Mouse (Mus musculus) right cerebral cortex, postnatal 10 days (tissue): ENCODE measurements around the gene Pdlim5.
"Not testable (repeated sequence)": the region's sequence is repeated elsewhere in the genome, so short reads cannot be mapped to it uniquely, and the experiment has no call there.

ENCODE experiments used
- DNase-seq, 2 experiments: peaks; one replicate each; pipeline ENCODE4 v3.0.0; 2021; ENCODE audit warnings: low spot score in 2 of 2

Pdlim5 gene

DNA sequence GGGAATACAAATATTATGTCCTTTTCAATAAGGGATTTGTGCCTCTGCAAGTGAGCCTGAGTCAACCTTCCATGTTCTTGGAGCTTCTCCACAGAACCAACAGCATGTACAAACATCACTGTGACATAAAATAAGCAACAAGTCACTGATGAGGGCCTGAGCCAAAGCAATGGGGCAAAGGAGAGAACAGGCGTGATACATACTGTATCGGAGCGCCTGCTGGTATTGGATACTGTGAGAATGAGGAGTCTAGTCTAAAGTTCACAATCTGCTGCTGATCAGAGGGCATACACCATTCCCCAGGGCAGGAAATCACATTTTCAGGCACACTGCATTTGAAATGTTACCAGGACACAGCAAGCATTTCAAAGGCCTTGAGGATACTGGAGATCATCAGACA is 119.0 kb downstream of the Pdlim5 start:
- DNase-seq = no peak

DNA sequence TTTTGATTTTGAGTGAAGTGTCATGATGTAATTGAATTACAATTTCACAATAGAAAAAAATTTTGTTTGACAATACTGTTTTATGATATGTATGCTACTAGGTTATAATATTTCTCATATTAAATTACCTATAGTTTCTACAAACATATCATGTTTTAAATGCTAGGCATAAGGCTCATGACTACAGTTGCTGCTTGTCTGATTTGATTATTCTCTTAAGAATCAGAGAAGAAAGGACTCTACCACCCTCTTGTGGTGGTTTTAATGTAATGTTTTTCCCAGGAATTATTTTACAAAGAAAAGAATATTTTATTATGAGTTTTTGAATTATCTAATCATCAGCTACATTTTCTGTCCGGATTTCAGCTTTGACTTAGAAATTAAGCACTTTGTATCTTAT is 120.5 kb downstream of the Pdlim5 start:
- no peak for DNase-seq

DNA sequence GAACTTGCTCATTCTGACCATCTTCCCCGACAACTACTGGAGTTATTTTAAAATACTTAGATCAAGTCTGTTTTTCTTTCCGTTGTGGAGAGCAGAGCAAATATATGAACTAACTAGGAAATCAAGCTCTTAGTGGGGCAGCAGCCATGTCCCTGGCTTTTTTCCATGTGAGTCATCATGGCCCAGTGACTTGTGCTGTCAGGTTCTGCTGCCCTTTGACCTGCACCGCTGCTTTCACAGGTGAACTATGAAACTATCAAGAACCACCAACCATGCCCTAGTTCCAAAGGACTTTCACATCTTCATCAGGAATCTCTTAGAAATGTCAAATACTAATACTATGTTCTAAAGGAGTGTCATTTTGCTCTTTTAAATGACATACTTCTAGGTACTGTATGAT is 121.0 kb downstream of the Pdlim5 start:
- no peak for DNase-seq

DNA sequence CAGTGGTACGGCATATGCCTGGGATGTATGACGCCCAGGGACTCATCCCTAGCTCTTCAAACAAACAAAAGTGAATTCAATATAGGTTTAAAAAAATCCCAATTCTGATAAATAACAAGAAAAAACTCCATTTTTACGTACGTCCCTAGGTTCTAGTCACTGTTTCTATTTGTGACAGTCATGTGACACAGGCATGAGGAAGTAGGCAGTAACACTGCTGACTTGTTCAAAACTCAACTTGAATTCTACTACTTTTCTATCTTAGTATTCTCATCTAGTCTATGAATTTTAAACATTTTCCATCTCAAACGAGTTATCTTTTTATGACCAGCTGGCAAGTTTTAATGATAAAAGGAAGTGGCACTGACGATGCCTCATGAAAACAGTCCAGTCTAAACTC is 122.2 kb downstream of the Pdlim5 start:
- no peak for DNase-seq

DNA sequence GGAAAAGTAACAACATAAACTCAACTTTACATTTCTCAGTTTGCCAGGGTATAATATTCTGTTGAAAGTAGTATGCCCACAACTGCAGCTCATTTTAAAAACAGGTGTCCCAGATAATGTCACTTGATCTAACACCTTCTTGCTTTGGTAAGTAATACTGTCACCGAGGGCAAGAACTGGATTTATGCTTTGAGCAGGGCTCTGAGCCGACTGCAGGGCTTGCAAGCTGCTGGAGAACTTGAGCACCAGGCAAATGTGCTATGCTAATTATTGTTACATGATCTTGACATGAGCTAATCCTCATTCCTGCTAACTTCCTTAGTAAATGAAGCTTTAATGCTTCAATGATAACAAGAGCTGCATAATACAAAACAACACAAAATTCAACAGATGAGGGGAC is 139.1 kb downstream of the Pdlim5 start:
- no peak for DNase-seq

DNA sequence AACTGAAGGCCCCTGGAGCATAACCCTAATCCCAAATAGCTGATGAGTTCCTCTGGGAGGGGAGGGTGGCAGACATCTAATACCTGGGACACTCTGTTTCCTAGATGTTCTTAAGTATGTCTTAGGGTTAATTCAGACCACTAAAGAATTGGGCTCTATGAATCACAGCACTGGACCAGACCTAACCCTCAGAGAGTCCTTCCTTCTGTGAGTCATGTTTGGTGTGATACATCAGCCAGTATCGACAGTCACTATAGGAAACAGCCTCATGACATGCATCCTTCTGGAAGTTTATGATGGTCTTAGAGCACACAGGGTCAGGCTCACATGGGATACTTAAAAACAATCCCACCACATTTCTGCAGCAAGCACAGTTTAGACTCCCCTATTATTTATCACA is 143.4 kb downstream of the Pdlim5 start:
- DNase-seq = no peak

DNA sequence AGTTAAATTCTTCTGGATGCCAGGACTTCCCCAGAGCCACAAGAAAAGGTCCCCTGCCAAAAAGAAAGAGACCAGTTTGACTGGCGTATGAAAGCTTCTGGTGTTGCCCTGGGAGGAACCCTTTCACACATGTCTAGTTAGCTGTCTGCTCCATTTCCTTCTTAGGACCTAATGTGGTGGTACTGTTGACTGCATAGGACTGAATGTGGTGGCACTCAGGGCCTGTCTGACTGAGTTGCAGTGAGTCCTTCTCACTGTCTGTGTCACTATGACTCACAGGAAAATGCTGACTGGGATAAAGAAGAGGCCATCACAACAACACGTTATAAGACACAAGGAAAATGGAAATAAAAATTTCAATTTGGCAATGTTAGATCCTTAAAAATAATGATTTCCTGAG is 146.0 kb downstream of the Pdlim5 start:
- no peak for DNase-seq

DNA sequence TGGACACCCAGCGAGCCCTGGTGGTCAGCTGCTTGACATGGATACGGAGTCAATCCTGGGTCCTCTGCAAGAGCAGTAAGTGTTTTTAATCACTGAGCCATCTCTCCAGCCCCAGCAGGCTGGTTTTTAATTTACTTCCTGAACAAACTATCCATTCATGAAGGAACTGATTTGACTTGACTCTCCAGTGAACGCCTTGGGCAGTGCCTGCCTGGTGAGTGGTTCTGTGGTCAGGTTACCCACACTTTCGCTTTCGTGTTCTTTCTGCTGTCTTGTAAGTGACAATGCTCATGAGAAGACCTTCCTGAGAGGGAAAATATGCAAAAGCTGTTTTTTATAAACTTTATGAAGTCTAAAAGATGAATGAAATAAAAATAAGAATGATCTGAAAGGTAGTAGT is 152.2 kb downstream of the Pdlim5 start:
- DNase-seq = no peak

DNA sequence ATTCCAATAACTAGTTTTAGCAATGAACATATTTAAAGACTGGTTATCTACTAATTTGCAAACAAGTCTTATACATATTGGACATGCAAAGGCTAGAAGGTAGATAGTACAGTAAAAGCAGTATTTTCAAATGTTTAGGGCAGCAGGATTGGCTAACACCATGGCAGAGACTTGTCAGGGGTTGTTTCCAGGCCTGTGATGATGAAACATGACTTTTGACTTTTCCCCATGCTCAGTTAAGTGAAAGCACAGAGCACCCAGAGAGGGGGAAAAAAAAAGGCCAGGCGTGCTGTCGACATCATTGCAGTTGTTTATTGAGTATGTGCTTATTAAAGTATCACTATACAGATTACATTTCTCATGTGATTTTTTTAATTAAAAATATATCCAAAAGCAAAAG is 156.2 kb downstream of the Pdlim5 start:
- DNase-seq = no peak

DNA sequence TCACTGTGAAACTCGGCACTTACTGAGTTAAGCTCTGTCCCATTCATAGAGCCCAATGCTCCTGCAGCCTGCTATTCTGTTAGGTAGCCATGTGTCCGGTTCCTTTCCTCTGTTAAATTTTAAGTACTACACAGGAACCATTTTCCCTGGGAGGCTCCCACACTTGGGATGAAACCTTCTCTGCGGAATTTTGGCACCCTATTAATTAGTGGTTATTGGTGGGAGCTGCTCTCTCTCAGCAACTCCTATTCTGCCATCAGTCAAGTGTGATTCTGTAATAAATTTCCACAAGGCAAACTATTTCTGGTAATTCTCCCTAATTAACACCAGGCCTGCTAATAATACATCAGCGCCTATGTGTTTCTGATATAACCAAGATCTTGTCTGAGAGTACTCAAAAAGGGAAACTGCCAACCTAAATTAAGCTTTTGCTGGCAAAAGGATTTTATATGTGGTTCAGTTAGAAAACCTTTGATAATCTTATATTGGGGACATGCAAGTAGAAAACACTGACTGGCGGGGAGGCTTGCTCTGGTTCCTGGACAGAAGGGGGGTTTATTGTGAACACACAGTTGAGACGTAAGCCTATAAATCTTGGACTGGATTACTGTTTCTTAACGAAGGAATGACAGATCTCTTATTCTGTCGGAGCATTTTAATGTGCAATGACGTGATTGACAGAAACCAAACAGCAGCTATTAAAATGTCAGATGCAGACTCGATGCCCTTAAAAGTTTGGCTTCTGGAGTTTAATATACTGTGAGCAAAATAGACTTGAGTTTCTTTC is 157.0 kb downstream of the Pdlim5 start:
- DNase-seq = no peak

DNA sequence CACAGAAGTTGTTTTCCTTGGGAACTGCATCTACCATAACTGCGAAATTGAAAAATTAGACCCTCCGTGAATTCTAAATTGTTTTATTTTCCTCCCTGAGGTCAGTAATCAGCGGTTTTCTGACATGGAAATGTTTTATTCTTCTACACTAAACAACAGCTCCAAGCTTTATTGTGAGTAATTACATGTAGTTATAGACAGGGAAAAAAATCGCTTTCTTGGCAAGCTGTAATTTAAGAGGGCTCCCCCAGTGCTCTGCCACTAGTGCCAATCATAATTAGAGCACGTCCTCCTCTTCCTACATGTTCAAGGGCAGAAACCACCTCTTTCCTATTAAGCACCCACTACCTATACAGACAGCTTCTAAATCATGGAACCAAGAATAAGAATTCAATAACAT is 157.9 kb downstream of the Pdlim5 start:
- no peak for DNase-seq

DNA sequence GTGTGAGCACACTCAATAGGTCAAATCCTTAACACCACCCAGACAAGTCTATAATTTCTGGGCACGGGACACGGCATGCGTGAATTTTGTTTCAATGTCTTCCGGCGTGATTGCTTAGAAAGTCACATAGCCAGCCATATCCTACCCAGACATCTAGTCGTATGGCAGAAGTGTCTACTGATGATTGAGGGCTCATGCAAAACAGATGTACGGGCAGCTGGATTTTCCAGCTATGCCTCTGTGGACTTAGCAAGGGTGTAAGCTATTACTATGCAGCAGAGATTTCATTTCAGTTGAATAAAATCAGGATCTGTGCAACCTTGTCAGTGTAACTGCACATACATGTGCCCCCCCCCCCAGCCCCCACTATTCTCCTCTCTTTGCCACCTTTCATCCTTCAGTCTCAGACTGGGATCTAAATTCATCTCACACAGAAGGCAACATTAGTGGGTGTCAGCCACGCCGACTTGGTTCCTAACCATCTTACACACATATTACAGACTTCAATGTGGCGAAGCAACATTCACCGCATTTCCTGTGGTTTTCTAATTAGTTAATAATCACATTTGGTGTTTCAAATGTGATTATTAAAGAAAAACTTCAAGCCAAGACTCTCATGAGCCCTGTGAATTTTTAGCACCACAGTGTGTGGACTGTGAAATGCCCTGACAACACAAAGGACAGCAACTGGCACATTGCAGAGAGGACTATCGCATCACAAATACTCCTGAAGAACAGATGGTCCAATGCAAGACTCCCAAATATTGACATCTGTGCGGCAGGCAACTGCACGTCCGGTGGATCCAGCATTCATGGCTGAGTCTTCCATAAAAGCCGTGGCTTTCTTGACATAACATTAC is 161.7 kb downstream of the Pdlim5 start:
- no peak for DNase-seq

DNA sequence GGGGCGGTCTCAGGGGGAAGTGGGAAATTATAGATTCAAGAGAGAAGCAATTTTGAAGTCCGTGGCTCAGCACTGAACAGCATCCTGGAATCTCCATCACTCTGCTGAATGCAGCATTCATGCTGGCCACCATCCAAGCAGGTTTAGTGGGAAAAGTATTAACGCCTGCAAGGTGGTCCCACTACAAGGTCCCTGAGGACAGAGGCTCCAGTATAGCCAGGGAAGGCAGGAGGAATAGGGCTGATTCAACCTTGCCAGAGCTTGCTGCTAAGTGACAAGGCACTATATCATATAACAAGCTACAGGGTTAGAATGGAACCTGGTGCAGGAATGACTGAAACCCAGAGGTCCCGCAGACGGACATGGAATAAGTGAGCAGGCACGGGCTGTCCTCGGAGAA is 166.8 kb downstream of the Pdlim5 start:
- no peak for DNase-seq

DNA sequence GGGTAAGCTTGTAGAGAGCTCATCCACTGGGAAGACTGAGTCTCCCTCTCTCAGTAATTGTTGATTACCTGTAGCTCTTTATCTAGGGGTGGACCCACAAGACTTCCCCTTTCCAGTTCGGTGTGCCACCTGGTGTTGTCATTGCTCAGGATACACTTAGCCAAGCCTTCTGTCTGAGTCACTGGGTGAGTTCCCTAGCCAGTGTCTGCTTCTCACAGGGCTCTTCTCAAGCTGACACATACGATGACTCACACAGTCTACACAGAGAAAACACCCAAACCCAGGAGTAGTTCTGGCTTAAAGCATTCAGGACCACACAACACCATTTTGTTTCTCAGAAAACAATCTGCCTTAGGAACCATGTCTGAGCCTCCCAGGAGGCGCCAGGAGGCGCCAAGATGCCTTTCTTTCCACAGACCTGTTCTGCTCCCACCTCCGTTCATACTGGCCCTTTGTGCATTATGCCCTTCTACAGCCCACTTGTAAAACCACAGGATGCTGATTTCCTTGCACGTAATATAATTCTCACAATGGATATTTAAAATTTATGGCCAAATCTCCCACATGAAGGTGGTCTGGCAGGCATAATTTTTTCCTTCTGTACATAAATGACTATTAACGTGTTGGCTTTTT is 172.9 kb downstream of the Pdlim5 start:
- DNase-seq = no peak

DNA sequence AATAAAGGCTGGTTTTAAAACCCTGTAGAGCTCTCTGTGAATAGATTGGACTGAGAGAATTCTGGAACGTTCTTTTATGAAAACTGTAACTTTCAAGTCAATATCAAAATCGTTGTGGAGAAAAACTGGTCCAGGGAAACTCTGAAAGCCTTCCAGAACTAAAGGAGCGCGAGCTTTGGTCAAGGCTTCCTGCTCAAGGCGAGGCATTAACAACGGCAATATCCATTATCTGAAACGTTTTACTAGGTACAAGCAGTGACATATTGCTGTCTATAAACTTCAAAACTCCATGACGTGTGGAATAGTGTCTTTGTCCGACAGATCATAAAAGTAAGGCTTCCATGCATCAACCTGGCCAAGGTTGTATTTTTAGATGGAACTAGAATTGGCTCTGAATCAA is 175.6 kb downstream of the Pdlim5 start:
- DNase-seq = no peak

DNA sequence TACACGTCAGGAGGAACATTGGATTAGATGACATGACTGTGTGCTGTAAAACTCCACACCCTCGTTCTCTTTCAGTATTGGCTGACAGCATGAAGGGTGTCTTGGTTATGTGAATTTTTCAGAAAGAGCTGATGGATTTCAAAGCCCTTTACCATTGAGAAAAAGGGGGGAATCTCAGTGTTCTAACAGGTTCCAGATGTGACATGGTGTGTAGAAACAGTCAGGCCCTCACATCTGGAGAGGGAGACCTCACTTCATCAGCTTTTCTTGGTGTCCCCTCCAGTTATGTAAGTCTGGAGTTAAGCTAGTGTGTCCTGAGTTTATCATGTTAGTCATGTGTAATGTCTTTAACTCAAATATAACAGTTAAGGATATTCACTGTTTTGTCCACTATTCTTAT is 182.7 kb downstream of the Pdlim5 start:
- DNase-seq = no peak

DNA sequence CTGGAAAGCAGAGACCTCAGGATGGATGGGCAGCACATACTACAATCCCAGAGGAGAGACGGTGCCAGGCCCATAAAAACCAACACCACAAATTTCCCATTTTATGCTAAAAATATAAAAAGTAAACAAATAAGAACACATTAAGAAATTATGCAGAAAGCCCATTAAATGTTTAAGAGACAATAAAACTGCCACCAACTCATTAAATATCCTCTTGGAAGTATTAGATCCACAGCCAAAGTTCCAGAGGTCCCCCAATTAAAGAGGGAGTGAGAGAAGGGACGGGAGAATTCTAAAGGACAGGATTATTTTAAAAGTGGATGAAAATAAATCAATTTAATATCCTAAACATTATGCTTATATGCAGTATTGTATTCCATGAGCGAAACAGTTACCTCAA is 183.3 kb downstream of the Pdlim5 start:
- DNase-seq = no peak

DNA sequence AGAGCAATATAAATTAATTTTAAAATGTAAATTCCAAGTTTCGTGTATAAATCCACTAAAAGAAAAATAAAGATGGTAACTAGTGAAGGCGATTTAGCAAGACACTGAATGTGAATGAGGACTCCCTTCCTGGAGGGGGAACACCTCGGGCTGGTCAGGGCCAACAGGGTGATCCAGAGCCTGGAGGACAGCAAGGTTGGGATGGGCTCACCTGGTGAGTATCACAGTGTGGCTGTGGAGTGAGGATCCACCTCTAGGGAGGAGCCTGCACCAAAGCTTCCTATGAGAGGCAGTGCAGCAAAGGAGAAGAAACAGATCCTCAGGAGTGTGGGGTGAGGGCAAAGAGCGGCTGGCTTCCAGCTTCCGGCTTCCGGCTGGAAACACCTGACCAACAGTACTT is 185.5 kb downstream of the Pdlim5 start:
- no peak for DNase-seq

DNA sequence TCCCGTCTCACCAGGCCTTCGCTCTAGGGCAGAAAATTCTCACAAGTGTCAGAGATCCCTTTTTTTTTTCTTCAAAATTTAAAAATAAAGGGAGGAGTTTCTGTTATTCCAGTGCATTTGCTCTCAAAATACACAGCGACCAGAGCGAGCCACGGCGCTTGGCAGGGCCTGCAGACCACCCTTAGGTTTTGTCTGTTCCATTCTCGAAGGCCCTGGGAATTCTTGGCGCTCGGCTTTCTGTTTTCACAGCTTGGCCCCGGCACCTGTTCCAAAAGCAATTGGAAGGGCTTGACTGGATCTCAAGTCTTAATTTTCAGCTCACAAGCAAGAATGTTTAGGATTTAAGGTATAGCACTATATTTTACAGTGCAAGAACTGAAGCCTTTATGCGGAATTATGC is 186.4 kb downstream of the Pdlim5 start:
- DNase-seq = peak in 1 of 2 experiments; percentile 29

DNA sequence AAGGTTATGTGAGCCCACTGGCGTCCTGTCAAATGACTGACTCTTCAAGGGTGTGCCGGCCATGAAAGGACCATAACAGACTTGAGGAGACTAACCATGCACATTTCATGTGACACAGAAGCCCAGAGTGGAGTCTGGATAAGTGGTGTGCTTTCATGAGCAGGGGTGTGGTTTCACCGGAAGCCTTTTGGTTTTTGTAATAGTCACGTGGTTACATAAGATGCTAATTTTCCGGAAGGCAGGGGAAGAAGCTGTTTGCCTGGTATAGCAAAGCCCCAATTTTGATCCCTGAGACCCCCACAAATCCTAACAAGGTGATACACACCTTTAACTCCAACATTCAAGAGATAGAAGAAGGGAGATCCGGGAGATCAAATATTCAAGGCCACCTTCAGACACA is 188.0 kb downstream of the Pdlim5 start:
- DNase-seq = no peak

DNA sequence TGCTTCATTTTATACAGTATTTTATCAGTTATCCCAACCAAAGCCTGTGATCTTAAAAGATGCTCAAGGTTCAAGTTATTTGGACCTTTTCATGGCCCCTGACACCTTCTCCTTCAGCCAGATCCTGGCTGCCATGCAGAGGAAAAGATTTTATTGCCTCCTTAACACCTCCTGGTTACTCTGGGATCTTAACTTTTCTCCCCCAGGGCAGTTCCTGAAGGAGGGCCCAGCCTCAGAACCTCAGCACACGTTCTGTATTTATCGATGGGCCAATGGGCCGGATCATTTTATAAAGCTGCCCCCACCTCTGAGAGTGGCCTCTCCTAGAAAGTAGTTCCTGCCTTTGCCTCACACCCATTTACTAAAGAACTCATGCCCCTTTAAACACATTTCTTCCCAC is 189.2 kb downstream of the Pdlim5 start:
- no peak for DNase-seq

DNA sequence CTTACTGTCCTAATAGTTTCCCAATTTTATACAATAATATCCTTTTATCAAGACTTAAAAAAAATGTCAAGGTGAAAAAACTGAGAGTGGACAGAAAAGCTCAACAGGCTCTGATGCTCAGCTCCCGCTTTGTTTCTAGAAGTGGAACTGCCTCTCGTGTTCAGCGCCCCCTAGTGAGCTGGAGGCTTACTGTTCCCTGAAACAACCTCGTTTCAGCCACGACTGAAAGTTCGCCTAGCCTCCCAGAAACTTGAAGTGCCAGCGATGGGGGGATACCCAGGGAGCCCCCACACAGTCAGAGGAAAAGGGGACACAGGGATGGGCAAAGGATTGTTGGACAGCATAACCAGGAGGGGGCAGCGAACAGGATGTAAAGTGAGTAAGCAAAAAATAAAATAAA is 199.4 kb downstream of the Pdlim5 start:
- no peak for DNase-seq

DNA sequence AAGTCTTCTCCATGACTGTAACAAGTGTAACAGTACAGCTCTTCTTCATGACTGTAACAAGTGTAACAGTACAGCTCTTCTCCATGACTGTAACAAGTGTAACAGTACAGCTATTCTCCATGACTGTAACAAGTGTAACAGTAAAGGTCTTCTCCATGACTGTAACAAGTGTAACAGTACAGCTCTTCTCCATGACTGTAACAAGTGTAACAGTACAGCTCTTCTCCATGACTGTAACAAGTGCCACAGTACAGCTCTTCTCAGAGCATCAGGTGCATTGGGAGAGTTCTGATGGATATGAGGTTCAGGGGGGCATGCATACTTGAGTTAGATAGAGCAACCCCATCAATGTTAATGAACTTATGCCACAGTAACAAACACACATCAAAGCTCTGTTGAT is 203.9 kb downstream of the Pdlim5 start:
- DNase-seq = not testable (repeated sequence)
